Mouse (Mus musculus) right cerebral cortex, postnatal 10 days (tissue): Measurements from ENCODE around the gene Msi2.

Experiments used
- DNase-seq, 2 experiments: peaks; one replicate each; pipeline ENCODE4 v3.0.0; 2021; ENCODE audit warnings: low spot score in 2 of 2

Gene Msi2

GRCm38 (mm10) chr11:88564363-88564762, 153.9 kb downstream of the Msi2 start:
- DNase-seq, result no peak

- DNase-seq, result no peak
Measured at GRCm38 (mm10) chr11:88561191-88561590, 157.1 kb downstream of the Msi2 start.

- no peak for DNase-seq
Measured at GRCm38 (mm10) chr11:88560634-88561033, 157.7 kb downstream of the Msi2 start.

DNA sequence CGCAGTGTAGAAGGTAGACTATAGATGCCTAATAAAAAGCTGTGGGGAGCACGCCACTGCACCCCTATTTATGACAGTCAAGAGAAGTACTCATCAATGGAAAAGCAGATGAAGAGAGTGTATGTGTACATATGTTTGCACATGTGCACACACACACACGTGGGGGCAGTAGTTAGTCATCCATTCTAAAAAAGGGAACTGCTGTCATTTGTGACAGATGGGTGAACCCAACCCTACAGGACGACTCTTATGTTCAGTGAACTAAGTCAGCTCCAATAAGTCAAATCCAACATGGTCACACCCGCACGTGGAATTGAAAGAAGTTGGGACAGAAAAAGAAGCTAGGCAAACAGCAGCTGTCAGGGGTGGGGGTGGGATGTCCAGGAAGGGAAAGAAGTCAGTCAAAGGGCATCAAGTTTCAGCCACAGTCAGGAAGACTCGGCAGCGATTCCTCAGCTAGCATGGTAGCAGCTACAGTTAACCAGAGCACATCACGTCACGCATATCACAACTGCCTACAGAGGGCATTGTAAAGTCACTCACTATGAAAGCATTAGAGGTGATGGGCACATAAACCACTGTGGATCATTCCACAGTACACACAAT, 158.8 kb downstream of the Msi2 start:
- DNase-seq, result no peak

DNA sequence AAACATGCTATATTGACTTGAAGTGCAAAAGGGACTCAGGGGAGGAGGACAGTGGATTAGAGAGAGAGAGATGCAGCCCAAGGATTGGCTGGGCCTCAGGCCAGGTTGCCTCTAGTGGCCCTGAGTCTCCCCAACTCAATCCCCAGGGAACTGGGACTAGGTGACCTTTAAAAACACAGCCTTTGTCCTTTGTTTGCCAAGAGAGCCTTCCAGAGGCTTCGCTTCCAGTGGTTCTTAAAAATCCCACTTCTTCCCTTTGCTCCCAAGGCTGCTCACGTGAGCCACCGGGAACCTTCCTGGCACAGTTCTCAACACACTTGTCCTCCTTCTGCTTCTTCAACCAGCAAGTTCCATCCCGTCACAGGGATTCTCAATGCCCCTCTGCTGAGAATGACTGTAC, 159.6 kb downstream of the Msi2 start:
- no peak for DNase-seq

DNA sequence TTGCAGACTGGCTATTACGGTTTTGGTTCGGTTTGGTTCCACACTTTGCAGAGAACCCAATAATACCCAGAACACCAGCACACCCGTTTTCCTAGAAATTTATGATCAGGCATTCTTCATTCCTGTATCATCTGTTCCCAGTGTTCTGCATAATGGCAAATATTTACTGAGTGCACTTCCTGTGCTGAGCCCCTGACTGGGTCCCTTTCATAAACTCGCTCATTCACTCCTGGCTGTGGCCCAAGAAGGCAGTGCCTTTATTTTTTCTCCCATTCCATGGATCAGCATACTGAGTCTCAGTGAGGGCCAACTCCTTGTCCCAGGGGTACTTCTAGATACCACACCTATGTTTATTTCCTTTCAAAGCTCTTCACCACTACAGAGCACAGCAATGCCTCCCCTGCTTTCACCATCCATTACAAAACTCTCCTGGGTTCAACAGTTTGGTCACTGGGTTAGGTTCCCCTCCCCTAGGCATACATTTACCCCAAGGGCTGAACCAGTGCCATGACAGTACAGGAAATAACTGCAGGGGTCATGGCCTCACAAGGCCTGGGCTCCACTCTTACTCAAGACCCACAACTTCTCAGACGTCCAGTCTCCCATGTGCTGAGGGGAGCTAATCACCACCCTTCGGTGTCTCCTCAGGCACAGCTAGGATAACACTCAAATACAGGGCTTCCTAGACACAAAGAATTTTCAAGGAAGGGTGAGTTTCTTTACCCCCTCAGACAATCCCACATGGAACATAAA, 160.3 kb downstream of the Msi2 start:
- no peak for DNase-seq

DNA sequence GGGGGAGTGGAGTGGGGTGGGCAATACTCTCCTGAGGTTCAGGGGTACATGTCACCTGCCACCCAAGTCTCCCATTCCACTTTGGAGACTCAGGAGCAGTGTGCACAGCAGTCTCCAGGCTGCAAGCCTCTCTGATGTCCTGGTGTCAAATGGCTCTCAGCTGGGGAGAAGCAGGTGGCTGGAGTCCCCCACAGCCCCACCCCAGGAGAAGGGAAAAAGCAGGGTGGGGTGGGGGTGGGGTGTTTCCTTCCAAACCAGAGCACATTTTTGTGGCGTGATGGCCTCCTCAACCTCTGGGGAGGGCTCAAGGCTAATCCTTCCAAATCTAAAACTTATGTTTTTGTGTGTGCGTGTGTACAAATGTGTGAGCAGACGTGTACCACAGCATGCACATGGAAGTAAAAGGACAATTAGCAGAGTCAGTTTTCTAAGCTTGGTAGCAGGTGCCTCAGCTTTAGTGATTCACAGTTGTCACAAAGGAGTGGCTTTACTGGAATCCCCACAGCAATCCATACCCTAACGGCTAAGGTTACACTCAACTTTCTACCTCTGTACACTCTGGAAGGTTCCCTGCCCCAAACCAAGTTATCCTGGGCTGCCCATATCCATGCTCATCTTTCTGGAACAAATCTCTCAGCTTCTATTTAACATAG, 161.1 kb downstream of the Msi2 start:
- DNase-seq, result no peak

- DNase-seq, result no peak
Measured at GRCm38 (mm10) chr11:88555902-88556549, 162.3 kb downstream of the Msi2 start.

DNA sequence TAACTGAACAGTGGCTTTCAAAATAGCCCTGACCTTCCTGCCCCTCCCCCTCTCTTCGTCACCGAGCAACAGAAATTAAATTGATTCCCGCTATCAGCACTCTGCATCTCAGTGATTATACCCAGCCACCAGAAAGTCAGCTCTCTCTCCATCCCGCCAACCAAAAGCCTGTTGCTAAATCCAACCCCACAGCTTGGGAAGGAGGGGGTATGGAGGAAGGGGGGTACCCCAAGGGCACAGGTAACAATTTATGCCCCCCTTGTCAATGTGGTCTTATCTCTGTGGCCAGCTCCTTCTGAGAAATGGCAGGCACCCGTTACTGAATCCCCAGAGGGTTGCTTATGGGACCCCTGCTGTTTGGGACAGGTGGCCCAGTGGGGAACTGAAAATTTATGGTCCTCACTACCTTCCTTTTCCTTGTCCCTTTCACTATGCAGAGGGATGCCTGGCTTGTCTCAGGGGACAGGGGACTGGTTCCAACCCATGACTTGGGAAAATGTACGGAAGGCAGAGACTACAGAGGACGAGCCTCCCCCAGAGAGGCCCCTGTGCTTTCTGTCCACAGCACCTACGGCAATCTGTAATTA, 163.0 kb downstream of the Msi2 start:
- no peak for DNase-seq

- no peak for DNase-seq
Measured at GRCm38 (mm10) chr11:88553521-88554310, 164.6 kb downstream of the Msi2 start.

GRCm38 (mm10) chr11:88552987-88553386, 165.3 kb downstream of the Msi2 start:
- DNase-seq, result peak; percentile 58 to 70

- no peak for DNase-seq
Measured at GRCm38 (mm10) chr11:88552385-88552784, 165.9 kb downstream of the Msi2 start.

DNA sequence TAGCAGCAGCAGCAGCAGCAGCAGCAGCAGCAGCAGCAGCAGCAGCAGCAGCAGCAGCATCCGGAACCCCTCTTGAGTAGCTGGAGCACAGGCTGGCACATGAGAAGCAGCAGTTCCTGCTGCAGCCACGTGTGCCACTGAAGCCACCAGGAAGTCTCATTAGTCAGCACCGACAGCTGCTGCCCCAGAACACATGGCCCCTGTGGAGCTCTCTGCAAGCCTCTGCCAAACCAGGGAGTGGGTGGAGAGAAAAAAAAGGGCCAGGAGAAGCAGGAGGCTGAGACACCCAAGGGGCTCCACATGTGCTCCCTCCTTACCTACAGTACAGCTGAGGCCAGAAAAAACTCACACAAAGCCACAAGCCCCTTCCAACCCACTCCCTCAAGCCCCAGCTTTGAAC, 167.3 kb downstream of the Msi2 start:
- DNase-seq, result peak; percentile 53 to 70

- DNase-seq, result no peak
Measured at GRCm38 (mm10) chr11:88550083-88550907, 168.0 kb downstream of the Msi2 start.

- DNase-seq, result no peak
Measured at GRCm38 (mm10) chr11:88549529-88549900, 168.8 kb downstream of the Msi2 start.

DNA sequence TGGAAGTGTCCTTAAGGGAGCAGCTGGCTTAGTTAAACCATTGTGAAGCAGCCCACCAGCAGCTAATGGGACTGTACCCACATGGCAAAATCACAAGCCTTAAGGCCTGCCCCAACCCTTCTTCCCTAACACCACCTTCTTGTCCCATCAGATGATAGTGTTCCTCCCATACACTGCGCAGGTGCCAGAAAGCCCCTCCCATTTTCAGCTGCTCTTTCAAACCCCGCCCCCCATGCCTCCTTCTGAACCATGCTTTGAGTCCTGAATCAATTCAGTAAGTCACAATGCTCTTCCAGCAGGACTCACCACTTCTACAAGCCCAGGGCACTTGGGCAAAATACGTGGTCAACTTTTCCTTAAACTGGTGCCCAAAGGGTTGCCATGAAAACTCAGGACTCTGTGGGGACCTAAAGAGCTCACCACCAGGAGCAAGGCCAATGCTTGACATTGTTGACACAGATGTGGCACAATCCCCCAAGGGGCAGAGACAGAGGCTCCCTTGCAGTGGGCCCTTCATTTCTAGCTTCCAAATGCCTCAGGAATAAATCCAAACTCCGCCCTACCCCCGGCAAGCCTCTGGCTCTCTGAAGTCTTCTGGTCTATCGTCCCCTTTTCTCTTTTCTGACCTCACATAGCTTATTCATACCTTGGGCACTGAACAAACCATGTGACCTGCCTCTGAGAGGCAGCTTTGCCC, 169.3 kb downstream of the Msi2 start:
- DNase-seq, result no peak

DNA sequence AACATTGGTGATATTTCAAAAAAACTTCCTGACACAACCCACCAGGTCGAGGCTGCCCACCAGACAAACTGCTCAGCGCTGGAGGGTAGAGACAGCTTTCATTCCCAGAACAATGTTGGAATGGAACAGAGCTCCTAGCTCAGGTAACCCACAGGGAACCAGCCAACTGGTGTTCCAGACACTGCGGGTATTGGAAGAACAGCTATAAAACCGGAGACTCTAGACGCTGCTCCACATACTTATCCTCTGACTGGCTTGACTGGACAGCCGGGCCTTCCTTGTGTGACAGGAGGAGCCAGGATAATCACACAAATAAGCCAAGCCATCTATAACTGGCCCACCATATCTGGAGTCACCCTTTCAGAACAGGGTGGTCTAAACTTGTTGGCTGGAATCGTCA, 169.9 kb downstream of the Msi2 start:
- DNase-seq, result no peak

DNA sequence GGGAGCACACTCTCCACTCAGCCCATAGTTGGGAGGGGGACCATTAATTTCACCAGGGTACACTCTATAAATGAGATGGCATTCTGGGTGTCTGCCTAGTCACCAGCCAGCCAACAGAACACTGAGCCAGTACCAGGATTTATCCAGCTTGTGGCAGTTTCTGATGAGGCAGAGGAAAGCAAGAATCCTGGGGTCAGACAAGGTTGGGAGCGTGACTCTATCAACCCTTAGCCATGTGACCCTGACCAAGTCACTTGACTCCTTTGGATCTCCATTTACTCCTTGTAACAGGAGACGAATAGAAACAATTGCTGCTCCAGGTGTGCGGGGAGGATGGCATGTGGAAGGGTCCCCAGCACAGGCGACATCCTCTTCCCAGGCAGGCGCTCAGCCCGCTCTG, 174.5 kb downstream of the Msi2 start:
- no peak for DNase-seq

DNA sequence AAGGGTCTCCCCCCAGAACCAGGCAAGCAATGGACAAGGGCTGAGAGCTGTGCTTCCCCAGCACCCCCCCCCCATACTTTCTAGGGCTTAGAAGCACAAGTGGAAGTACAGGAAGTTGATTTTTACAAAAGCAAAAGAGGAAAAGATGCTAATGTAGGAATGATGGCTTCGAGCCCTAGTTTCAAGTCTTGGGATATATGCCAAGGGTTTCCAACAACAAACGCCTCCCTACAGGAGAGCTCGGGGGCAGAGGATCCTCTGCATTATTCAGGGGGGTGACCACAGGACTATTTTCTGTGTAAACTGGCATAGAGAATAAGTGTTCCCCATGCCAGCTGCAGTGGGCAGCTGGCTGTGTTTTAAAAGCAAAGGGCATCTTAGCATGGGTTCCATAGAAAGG, 175.5 kb downstream of the Msi2 start:
- DNase-seq, result no peak
